Mouse (Mus musculus) ZHBTc4 (cell line): Measurements from ENCODE around the gene Sod2.
A peak's percentile ranks its signal among the peaks of the same experiment; 100 is the strongest.
"Not testable (repeated sequence)": the region's sequence is repeated elsewhere in the genome, so short reads cannot be mapped to it uniquely, and the experiment has no call there.

Experiments
- DNase-seq: peaks from one replicate; pipeline ENCODE4 v3.0.0-alpha.2; 2011; ENCODE audit warnings: low read depth, low spot score

Gene Sod2

GRCm38 (mm10) chr17:13006546-13006945 is at the start of gene Sod2:
Gene Sod2 (plus strand): TSS chr17:13006846.
- DNase-seq = not testable (repeated sequence)

GRCm38 (mm10) chr17:12959377-12959776 is 47.3 kb upstream of the Sod2 start:
- not testable (repeated sequence) for DNase-seq

- peak; percentile 97 for DNase-seq
Measured at GRCm38 (mm10) chr17:12960331-12960873, 46.2 kb upstream of the Sod2 start, which contains the start of gene Acat2. Gene Acat2 (minus strand): TSS chr17:12960747.

DNA sequence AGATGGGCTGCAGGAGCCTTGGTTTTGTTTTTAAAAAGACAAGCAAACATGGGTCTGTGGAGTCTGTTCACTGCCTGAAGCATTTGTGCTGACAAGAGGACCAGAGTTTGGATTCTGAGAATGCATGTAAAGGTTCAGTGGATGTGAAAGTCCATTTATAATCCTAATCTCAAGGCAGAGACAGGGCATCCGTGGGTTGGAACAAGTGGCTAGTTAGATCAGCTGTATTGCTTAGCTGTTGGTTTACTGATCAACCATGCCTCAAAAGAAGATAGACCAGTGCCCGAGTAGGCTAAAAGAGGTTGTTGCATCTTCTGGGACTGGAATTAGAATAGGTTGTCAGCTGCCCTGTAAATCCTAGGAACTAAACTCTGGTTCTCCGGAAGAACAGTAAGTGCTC is 43.2 kb upstream of the Sod2 start:
- no peak for DNase-seq

DNA sequence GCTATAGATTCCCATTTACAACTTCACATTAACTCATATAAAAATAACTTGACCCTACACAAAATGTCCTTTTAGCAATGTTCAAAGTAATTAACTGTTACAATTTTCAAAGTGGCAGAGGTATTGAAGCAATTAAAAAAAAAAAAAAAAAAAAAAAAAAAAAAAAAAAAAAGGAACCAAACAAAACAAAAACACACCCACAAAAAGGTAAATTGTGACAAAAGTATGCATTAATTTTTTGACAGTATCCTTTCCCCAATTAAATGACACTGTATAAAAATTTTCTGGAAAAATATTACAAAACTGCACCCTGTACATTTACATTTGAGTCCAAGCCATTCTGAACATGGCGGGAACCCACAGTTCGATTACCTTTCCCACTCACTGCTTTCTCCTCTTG is 39.5 kb upstream of the Sod2 start:
- DNase-seq = no peak

GRCm38 (mm10) chr17:12973851-12974250 is 32.8 kb upstream of the Sod2 start:
- DNase-seq = no peak

- DNase-seq = no peak
Measured at GRCm38 (mm10) chr17:12978546-12978945, 28.1 kb upstream of the Sod2 start.

- no peak for DNase-seq
Measured at GRCm38 (mm10) chr17:12983988-12984387, 22.7 kb upstream of the Sod2 start.

DNA sequence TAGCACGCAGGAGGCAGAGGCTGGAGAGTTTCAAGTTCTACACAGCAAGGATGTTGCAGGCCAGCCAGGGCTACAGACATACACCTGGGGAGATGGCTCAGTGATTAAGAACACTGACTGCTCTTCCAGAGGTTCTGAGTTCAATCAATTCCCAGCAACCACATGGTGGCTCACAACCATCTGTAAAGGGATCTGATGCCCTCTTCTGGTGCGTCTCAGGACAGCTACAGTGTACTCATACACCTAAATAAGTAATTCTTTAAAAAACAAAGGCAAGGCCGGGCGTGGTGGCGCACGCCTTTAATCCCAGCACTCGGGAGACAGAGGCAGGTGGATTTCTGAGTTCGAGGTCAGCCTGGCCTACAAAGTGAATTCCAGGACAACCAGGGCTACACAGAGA is 18.6 kb upstream of the Sod2 start:
- peak; percentile 86 for DNase-seq

DNA sequence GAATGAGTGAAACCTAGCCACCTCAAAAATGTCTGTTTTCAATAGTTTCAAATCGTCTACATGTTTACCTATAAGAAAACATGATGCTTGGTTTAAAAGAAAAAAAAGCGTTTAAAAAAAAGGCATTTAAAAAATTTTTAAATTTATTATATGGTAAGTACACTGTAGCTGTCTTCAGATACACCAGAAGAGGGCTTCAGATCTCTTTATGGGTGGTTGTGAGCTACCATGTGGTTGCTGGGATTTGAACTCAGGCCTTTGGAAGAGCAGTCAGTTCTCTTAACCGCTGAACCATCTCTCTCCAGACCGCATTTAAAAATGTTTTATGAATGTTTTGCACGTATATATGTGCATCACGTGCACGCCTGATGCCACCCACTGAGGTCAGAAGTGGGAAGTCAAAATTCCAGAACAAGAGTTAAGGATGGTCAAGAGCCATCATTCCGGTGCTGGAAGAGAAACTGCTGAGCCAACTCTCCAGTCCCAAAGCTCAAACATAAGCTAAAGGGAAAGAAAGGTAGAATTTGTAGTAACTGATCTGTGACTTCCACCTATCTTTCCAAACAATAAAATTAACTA is 16.0 kb upstream of the Sod2 start:
- DNase-seq = no peak

DNA sequence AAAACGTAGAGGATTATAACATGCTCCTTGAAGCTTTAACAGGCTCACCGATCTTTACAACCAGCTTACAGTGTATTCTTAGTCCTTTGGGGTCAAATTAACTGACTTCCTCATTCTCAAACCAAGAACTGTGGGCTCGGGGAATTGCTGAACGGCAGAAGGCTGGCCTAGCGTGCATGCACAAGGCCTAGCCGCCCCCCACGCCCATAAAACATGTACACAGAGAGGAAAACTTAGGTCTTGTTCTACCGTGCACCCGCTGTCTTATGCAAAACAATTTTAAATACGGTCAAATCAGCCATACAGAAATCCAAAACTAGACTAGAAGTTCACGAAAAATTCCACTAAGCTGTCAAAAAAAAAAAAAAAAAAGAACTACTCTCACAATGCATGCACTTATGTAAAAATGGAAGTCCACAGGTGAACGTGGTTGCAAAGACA is 15.4 kb upstream of the Sod2 start:
- peak; percentile 65 for DNase-seq

DNA sequence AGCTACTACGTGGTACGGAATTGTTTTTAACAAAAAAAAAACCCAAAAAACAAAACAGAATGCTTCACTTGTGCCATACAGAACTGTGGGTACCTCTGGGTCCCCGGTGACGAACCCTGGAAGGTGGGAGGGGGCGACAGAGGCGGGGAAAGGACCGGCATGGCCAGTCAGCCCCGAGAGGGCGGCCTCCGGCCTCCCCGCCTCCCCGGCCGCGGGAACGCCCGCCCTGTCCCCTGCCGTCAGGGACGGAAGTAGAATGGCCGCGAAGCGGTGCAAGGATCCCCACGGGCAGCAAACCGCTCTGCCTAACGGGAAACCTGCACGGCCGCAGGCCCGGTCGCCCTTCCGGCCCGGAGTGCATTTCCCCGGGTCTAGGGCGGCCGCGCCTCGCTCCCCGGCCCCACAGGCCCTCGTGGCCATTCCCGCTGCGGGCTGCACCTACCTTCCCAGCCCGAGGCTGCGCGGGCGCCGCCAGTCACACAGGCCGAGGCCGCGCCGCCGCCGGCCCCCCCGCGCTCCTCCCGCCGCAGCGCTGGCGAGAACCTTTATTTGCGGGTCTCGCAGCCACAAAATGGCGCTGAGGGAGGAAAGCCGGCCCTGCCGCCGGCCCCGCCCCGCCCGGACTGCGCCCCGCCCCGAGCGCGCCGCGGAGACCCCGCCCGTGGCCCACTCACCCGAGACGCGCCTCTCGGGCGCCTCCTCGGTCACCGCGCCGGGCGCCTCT is 14.8 kb upstream of the Sod2 start:
- DNase-seq = peak; percentile 84

DNA sequence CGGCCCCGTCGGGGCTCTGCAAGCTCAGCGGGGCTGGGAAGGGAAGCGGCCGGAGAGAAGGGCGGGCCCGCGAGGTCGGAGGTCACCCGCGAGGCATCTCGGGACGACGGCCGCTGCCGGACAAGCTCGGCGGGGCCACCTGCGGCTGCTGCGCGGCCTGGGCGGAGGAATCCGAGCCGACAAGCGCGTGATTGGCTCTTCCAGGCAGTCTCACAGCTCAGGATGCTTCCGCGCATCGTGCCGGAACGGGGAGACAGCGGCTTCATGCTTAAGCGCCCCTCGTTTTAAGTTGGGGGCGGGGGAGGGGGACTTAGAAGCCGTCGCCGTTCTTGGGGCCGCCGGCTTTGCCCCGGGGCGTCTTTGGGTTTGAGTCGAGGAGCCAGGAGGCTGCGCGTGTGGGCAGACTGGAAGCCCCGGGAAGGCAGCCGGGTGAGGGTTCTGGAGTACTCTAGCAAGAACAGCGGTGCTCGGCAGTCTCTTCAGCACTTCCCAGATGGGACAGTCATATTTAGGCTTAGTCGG is 14.1 kb upstream of the Sod2 start:
- peak; percentile 97 for DNase-seq

DNA sequence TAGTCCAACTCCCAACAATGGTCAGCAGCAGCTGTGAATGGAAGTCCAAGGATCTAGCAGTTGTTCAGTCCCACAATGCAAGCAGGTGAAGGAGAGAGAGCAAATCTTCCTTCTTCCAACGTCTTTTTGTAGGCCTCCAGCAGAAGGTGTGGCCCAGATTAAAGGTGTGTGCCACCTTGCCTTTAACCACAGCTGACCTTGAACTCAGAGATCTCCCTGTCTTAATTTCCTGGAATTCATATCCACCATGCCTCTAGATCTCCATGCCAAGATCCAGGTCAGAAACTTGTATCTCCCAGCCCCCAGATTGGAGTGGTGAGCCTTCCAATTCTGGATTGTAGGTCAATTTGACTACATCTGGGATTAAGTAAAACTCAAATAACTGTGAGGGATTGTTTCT is 12.6 kb upstream of the Sod2 start, which contains the start of gene Wtap:
Gene Wtap (minus strand): TSS at position 101 of the 400 bp plus-strand sequence.
- DNase-seq = no peak

GRCm38 (mm10) chr17:12996345-12996744 is 10.3 kb upstream of the Sod2 start:
- DNase-seq = peak; percentile 65

- DNase-seq = no peak
Measured at GRCm38 (mm10) chr17:12997890-12998289, 8.8 kb upstream of the Sod2 start.

DNA sequence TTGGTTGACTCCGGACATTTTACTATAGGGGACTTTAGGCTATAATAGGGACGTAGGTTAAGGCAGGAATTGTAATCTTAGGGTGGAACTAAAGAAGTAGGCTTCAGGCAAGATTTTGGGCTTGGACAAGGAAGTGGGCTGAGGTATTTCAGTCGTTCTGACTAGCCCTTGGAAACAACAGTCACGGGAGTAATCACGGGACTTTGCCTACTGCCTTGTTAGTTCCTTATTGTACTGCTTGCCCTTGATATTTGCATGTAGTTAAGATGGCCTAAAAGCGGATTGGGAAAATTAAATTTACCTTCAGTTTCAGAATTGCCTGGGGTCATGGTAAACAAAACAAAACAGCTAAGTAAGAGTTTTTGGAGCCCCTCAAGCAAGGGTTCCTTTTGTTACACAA is 7.6 kb upstream of the Sod2 start:
- peak; percentile 92 for DNase-seq

GRCm38 (mm10) chr17:13002243-13002642 is 4.4 kb upstream of the Sod2 start:
- not testable (repeated sequence) for DNase-seq

DNA sequence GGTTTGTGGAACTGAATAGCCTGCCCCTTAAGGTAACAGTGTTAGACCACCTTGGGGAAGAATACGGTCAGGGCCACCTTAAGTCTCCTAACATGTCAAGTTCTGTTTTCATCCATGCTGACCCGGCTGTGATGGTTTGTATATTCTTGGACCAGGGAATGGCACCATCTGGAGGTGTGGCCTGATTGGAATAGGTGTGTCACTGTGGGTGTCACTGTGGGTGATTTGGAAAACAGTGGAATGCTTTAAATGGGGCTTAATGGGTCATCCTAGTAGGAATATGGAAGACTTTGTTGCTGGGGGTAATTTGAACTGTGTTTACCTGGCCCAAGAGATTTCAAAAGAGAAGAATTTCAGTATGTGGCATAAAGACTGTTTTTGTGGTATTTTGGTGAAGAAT is 2.2 kb upstream of the Sod2 start:
- DNase-seq = peak; percentile 57

DNA sequence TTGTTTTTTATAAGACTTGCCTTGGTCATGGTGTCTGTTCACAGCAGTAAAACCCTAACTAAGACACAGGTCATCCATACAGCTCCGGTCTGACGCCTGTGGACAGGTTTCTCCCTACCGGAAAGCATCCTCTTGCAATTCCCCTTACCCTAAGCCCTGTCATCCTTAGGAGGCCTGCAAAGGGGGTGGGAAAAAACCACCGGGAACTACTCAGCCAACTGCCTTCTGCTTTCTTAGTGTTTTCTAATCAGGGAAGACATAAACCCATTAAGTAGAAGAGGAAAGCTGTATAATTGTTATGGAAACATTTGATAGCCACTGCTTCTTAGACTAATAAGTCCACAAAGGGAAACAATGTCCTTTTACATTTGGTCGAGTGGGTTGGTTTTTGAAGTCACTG is 338 bp downstream of the Sod2 start:
- no peak for DNase-seq

GRCm38 (mm10) chr17:13007730-13008425 is 1.2 kb downstream of the Sod2 start:
- peak; percentile 98 for DNase-seq

- DNase-seq = no peak
Measured at GRCm38 (mm10) chr17:13008528-13008927, 1.9 kb downstream of the Sod2 start.
